Mouse (Mus musculus): ENCODE results near the gene Slc7a14. TPM values are rescaled to one million over a fixed set of nuclear protein-coding genes. Genes with fewer than 3 reads are reported as not detected.

The Slc7a14 gene
- total and polyA plus RNA-seq, 2 experiments from 2014 or later = 8.1 to 24.7 TPM

DNA sequence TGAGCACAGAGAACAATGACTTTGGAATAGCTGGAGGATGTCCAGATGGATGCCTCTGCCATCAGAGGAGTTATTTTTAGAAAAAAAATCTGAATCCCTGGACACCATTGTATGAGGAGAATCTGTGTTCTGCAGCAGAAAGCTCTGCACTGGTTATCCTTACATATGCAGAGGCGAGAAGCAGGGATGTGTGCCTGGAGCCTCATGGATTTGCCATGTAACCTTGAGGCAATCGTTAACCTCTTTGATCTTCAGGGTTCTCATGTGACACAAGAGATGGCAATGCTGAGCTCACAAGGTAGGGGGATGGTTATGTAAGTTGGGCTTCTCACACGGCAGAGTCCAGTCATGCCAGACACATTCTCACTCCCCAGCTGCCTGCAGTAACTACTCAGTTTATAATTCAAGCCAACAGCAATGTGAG lies 14.1 kb upstream of the Slc7a14 start:
- TF ChIP-seq CTCF (IDR thresholded peaks at IDR 0.05) = no peak
- Histone ChIP-seq H3K27me3 (ENCODE audit: insufficient read depth, low read length) (no peaks in the 10 kb centered on the region), H3K27ac (ENCODE audit: low read depth, low read length) (no peak overlapping the region), H3K9me3 (ENCODE audit: low read length) (no peaks in the 10 kb centered on the region), H3K9ac (replicated peaks; ENCODE audit: low read length, poor library complexity, severe bottlenecking) (no peak overlapping the region), H3K4me1 (ENCODE audit: insufficient read depth, low read length) (no peaks in the 10 kb centered on the region), H3K36me3 (ENCODE audit: insufficient read depth, low read length) (no peaks in the 10 kb centered on the region), H3K4me2 (ENCODE audit: low read depth, low read length, poor library complexity, severe bottlenecking) (no peak overlapping the region), H3K4me3 (ENCODE audit: low read depth, low read length) (no peak overlapping the region)
- 43% methylated on average over 3 of the region's 3 CpGs for WGBS
- peak; percentile 26 for DNase-seq (ENCODE audit: low spot score)
- ATAC-seq (ENCODE audit: low FRiP score) = peak; percentile 67

DNA sequence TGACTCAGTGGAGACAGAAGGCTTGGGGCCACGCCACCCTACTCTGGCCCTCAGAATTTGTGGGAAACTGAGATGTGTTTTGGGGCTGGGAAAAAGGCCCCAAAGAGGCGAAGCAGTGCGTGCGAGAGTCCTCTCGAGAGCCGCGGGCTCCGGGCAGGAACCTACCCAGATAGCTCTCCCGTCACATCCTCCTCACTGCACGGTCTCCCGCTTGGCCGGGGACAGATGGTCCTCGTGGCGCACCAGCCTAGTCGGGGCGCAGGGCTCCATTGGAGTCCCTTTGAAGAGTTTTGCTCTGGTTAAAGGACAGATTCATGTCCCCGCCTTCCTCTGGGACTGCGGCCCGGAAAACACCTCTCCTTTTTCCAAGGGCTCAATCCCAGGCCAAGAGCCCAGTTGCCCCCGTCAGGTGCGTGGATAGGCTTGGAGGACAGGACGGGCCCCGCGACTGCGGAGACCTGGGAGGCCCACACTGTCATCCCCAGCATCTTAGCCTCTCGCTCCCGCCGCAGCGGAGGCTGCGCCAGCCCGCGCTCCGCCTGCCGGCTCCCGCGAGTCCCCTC lies 726 bp downstream of the Slc7a14 start:
- Histone ChIP-seq H3K4me3 (ENCODE audit: low read depth, low read length) (peak overlapping the region; percentile 76), H3K27me3 (ENCODE audit: insufficient read depth, low read length) (no peaks in the 10 kb centered on the region), H3K9me3 (ENCODE audit: low read length) (no peaks in the 10 kb centered on the region), H3K4me1 (ENCODE audit: insufficient read depth, low read length) (0 out of 2 replicates have a peak, but pooled peaks cover 2% of the 10 kb centered on the region), H3K27ac (ENCODE audit: low read depth, low read length) (peak overlapping the region; percentile 81), H3K9ac (replicated peaks; ENCODE audit: low read length, poor library complexity, severe bottlenecking) (peak overlapping the region; percentile 90), H3K36me3 (ENCODE audit: insufficient read depth, low read length) (no peaks in the 10 kb centered on the region), H3K4me2 (ENCODE audit: low read depth, low read length, poor library complexity, severe bottlenecking) (peak overlapping the region; percentile 78)
- 1% methylated on average over 36 of the region's 36 CpGs for WGBS
- peak; percentile 31 for DNase-seq (ENCODE audit: low spot score)
- ATAC-seq (ENCODE audit: low FRiP score) = peak; percentile 75
- TF ChIP-seq CTCF (IDR thresholded peaks at IDR 0.05) = no peak

DNA sequence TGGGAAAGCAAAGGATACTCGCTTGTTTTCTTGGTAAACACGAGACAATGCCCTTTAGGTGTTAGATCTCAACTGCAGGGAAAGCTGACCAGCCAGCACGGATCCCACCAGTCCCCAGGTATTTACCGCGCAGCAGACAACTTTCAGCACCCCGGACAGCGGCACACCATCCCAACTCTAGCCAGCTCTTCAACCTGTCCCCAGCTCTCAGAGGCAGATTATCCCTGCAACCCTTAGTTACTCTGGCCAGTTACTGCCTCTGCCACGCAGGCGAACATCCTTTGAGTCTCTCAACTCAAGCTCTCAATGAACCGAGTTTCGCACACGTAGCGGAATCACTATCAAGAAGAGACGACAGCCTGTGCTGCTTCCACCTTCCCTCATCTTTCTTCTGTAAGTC lies 1.3 kb downstream of the Slc7a14 start:
- TF ChIP-seq CTCF (IDR thresholded peaks at IDR 0.05) = no peak
- H3K9ac ChIP-seq (replicated peaks; ENCODE audit: low read length, poor library complexity, severe bottlenecking) = peak overlapping the region; percentile 90
- no peaks in the 10 kb centered on the region for H3K9me3 ChIP-seq (ENCODE audit: low read length)
- ATAC-seq (ENCODE audit: low FRiP score) (no peak), DNase-seq (ENCODE audit: low spot score) (peak; percentile 39)
- no peaks in the 10 kb centered on the region for H3K27me3 ChIP-seq (ENCODE audit: insufficient read depth, low read length)
- peak overlapping the region; percentile 81 for H3K27ac ChIP-seq (ENCODE audit: low read depth, low read length)
- peak overlapping the region; percentile 78 for H3K4me2 ChIP-seq (ENCODE audit: low read depth, low read length, poor library complexity, severe bottlenecking)
- peak overlapping the region; percentile 76 for H3K4me3 ChIP-seq (ENCODE audit: low read depth, low read length)
- 2% methylated on average over 14 of the region's 14 CpGs for WGBS
- no peaks in the 10 kb centered on the region for H3K36me3 ChIP-seq (ENCODE audit: insufficient read depth, low read length)
- H3K4me1 ChIP-seq (ENCODE audit: insufficient read depth, low read length) = 0 out of 2 replicates have a peak, but pooled peaks cover 2% of the 10 kb centered on the region

DNA sequence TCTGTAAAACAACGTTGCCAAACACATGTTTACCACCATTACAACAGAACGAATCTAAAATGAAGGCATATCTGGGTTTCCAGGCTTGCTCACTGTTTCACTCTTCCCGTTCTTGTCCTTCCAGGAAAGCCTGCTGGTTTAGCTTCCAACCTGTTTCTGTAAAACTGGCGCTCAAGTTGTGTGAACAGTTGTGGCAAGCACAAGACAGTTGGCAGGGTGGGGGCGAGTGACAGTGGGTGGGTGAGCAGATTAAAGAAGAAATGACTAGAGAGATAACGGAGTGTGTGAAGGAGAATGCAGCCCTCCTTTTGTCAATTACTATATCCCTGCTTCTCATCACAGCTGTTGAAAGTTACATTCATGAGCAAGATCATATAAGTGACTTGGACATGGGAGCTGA lies 2.2 kb downstream of the Slc7a14 start:
- 0 out of 2 replicates have a peak, but pooled peaks cover 2% of the 10 kb centered on the region for H3K4me1 ChIP-seq (ENCODE audit: insufficient read depth, low read length)
- no peak overlapping the region; the same call in 1 of the 2 replicates for H3K4me3 ChIP-seq (ENCODE audit: low read depth, low read length)
- H3K4me2 ChIP-seq (ENCODE audit: low read depth, low read length, poor library complexity, severe bottlenecking) = peak overlapping the region; percentile 78
- DNase-seq (ENCODE audit: low spot score) = no peak
- no peaks in the 10 kb centered on the region for H3K27me3 ChIP-seq (ENCODE audit: insufficient read depth, low read length)
- ATAC-seq (ENCODE audit: low FRiP score) = no peak
- H3K27ac ChIP-seq (ENCODE audit: low read depth, low read length) = no peak overlapping the region
- no peaks in the 10 kb centered on the region for H3K36me3 ChIP-seq (ENCODE audit: insufficient read depth, low read length)
- no peak for TF ChIP-seq CTCF (IDR thresholded peaks at IDR 0.05)
- no peak overlapping the region for H3K9ac ChIP-seq (replicated peaks; ENCODE audit: low read length, poor library complexity, severe bottlenecking)
- 84% methylated on average over 6 of the region's 6 CpGs for WGBS
- no peaks in the 10 kb centered on the region for H3K9me3 ChIP-seq (ENCODE audit: low read length)

DNA sequence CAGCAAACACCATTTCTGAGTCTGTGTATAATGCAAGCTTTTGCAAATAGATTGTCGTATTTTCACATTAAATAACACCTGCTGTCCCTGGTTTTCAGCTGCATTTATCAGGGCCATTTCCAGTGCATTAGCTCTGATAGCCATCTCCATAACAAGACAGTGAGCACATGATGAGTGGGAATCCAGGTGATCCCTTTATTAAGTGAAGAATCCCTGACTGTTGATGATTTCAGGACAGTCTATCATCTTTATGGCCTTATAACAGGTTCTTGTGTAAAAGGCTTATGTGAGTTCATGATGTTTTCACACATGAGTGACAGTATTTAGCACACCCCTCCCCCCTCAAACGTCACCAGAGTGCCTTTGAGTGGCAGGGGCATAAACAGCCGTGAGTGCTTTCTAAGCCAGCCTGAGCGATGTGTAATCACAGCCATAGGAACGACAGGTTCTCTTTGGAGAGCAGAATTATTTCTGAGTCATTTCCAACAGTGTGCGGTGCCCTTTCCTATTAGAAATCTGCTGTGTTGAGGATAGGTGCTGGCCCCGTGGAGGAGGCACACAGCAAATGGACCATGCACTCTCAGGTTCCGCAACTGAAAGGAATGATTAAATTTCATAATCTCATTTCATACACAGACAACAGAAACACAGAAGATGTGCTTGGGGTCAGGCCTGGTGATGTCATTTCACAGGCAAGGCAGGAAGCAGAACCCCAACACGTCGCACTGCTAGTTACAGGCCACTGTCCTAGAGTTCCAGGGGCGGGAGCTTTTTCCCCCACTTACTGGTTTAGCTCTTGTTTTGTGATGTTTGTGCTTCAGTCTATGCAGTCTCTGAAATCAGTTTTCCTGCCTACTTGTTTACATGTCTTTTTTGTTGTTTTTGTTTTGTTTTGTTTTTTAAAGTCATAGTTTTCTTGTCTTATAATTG lies 18.2 kb downstream of the Slc7a14 start:
- H3K36me3 ChIP-seq (ENCODE audit: insufficient read depth, low read length) = no peaks in the 10 kb centered on the region
- 65% methylated on average over 11 of the region's 11 CpGs for WGBS
- DNase-seq (ENCODE audit: low spot score) (no peak), ATAC-seq (ENCODE audit: low FRiP score) (no peak)
- H3K4me1 ChIP-seq (ENCODE audit: insufficient read depth, low read length) = no peaks in the 10 kb centered on the region
- H3K27me3 ChIP-seq (ENCODE audit: insufficient read depth, low read length) = no peaks in the 10 kb centered on the region
- no peak overlapping the region for H3K4me2 ChIP-seq (ENCODE audit: low read depth, low read length, poor library complexity, severe bottlenecking)
- H3K27ac ChIP-seq (ENCODE audit: low read depth, low read length) = no peak overlapping the region
- H3K9me3 ChIP-seq (ENCODE audit: low read length) = no peaks in the 10 kb centered on the region
- H3K9ac ChIP-seq (replicated peaks; ENCODE audit: low read length, poor library complexity, severe bottlenecking) = no peak overlapping the region
- no peak for TF ChIP-seq CTCF (IDR thresholded peaks at IDR 0.05)
- no peak overlapping the region for H3K4me3 ChIP-seq (ENCODE audit: low read depth, low read length)

DNA sequence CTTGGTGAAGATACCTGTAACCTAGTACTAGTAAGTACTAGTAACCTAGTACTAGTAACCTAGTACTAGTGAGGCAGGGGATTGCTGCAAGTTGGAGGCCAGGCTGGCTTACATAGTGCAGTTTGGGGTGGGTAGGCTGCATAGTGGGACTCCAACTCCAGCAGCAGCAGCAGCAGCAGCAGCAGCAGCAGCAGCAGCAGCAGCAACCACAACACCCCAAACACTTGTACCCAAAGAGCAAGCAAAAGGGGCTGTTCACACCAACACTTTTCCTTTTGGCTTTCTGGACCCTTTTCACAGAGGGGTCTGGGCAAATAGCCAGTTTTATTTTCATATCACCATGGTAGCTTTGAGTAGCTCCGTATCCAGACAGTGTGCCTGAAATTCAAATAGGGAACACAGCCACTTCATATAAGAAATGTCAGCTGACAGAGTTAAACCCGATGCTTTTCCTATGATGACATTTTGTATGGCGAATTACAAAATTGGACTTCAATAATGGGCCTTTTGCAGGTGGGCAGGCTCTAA lies 22.7 kb downstream of the Slc7a14 start:
- H3K4me3 ChIP-seq (ENCODE audit: low read depth, low read length) = no peak overlapping the region
- no peaks in the 10 kb centered on the region for H3K36me3 ChIP-seq (ENCODE audit: insufficient read depth, low read length)
- no peaks in the 10 kb centered on the region for H3K9me3 ChIP-seq (ENCODE audit: low read length)
- H3K4me1 ChIP-seq (ENCODE audit: insufficient read depth, low read length) = no peaks in the 10 kb centered on the region
- no peaks in the 10 kb centered on the region for H3K27me3 ChIP-seq (ENCODE audit: insufficient read depth, low read length)
- peak; percentile 44 for DNase-seq (ENCODE audit: low spot score)
- H3K4me2 ChIP-seq (ENCODE audit: low read depth, low read length, poor library complexity, severe bottlenecking) = no peak overlapping the region
- 58% methylated on average over 3 of the region's 3 CpGs for WGBS
- no peak for TF ChIP-seq CTCF (IDR thresholded peaks at IDR 0.05)
- no peak overlapping the region for H3K9ac ChIP-seq (replicated peaks; ENCODE audit: low read length, poor library complexity, severe bottlenecking)
- ATAC-seq (ENCODE audit: low FRiP score) = no peak
- H3K27ac ChIP-seq (ENCODE audit: low read depth, low read length) = no peak overlapping the region

Measured in midbrain, postnatal 0 days (tissue).